Mouse (Mus musculus) liver, embryonic 12.5 days (tissue): ENCODE results near the gene Asprv1. TPM values are rescaled to one million over a fixed set of nuclear protein-coding genes. Genes with fewer than 3 reads are reported as not detected.

ENCODE experiments used
- ATAC-seq: fragments of 200-750 bp; cut with Nextera tagmentation; 2 replicates; pipeline ENCODE4 v1.8.0; 2017; ENCODE audit warnings: moderate number of reproducible peaks, mild to moderate bottlenecking, moderate library complexity
- H3K27ac ChIP-seq: fragments of 300-500 bp; sonication (generic); 2 replicates; pipeline ENCODE4 v1.5.1; 2016; ENCODE audit warnings: mild to moderate bottlenecking
- H3K27me3 ChIP-seq: fragments of 300-500 bp; sonication (generic); replicated peaks from 2 replicates; pipeline ENCODE4 v1.6.1; 2016; ENCODE audit warnings: mild to moderate bottlenecking, moderate library complexity
- H3K36me3 ChIP-seq: fragments of 300-500 bp; sonication (generic); 2 replicates; pipeline ENCODE4 v1.6.1; 2016; ENCODE audit warnings: mild to moderate bottlenecking, moderate library complexity
- H3K4me1 ChIP-seq: fragments of 300-500 bp; sonication (generic); 2 replicates; pipeline ENCODE4 v1.6.1; 2016
- H3K4me2 ChIP-seq: fragments of 300-500 bp; sonication (generic); 2 replicates; pipeline ENCODE4 v1.6.1; 2016; ENCODE audit warnings: mild to moderate bottlenecking, moderate library complexity
- H3K4me3 ChIP-seq: fragments of 300-500 bp; sonication (generic); 2 replicates; pipeline ENCODE4 v1.5.1; 2016; ENCODE audit warnings: mild to moderate bottlenecking, moderate library complexity
- H3K9ac ChIP-seq: fragments of 300-500 bp; sonication (generic); 2 replicates; pipeline ENCODE4 v1.6.1; 2016; ENCODE audit warnings: mild to moderate bottlenecking, moderate library complexity
- H3K9me3 ChIP-seq: fragments of 300-500 bp; sonication (generic); replicated peaks from 2 replicates; pipeline ENCODE4 v1.6.1; 2016; ENCODE audit warnings: mild to moderate bottlenecking, moderate library complexity
- WGBS: fragments of 180-500 bp; shearing (Covaris S2); methylation state at CpG from one replicate; pipeline ENCODE4 v1.1.7; 2016; ENCODE audit not compliant: insufficient replicate concordance; 5-methylcytosine and 5-hydroxymethylcytosine counted together
- polyA plus RNA-seq: library from polyadenylated mRNA; unstranded; fragments of >200 nt; fragmentation: Nextera tagmentation; extraction: Ambion mirVana; gene quantifications from 2 replicates; pipeline ENCODE4 v1.2.1, GENCODE M21; 2016

The Asprv1 gene
- polyA plus RNA-seq, result 0.13 TPM in 2 replicates

- ATAC-seq, result no peak
- H3K9me3 ChIP-seq, result no peaks in the 10 kb centered on the region
- no peak within 1 kb of the TSS for H3K4me2 ChIP-seq
- H3K27me3 ChIP-seq, result peaks cover 32% of the 10 kb centered on the region; the same call in 1 of the 2 replicates
- WGBS, result 58% methylated on average over 10 of the region's 10 CpGs
- H3K27ac ChIP-seq, result no peak within 1 kb of the TSS
- H3K4me3 ChIP-seq, result no peak within 1 kb of the TSS
- H3K9ac ChIP-seq, result no peak within 1 kb of the TSS
- peaks cover 11% of the 10 kb centered on the region for H3K4me1 ChIP-seq
- H3K36me3 ChIP-seq, result no peaks in the 10 kb centered on the region
Measured at GRCm38 (mm10) chr6:86627946-86628345, at the start of gene Asprv1. Asprv1 (plus strand) TSS chr6:86628164.

- Histone ChIP-seq H3K9me3 (no peaks in the 10 kb centered on the region), H3K27me3 (0 out of 2 replicates have a peak, but pooled peaks cover 4% of the 10 kb centered on the region), H3K4me2 (no peak overlapping the region), H3K36me3 (no peaks in the 10 kb centered on the region), H3K4me1 (peaks cover 16% of the 10 kb centered on the region), H3K27ac (no peak overlapping the region), H3K4me3 (no peak overlapping the region), H3K9ac (no peak overlapping the region)
- ATAC-seq, result no peak
- WGBS, result 77% methylated on average over 2 of the region's 2 CpGs
Measured at GRCm38 (mm10) chr6:86578396-86578795, 49.6 kb upstream of the Asprv1 start.

- no peak for ATAC-seq
- H3K36me3 ChIP-seq, result no peaks in the 10 kb centered on the region
- peaks cover 5% of the 10 kb centered on the region for H3K27me3 ChIP-seq
- no peak overlapping the region for H3K4me3 ChIP-seq
- H3K27ac ChIP-seq, result no peak overlapping the region
- no peak overlapping the region; the same call in 1 of the 2 replicates for H3K9ac ChIP-seq
- 48% methylated on average over 2 of the region's 2 CpGs for WGBS
- H3K4me1 ChIP-seq, result peaks cover 17% of the 10 kb centered on the region
- no peak overlapping the region for H3K4me2 ChIP-seq
- no peaks in the 10 kb centered on the region for H3K9me3 ChIP-seq
Measured at GRCm38 (mm10) chr6:86579066-86579784, 48.7 kb upstream of the Asprv1 start.

- no peak overlapping the region for H3K27ac ChIP-seq
- H3K9me3 ChIP-seq, result no peaks in the 10 kb centered on the region
- no peak overlapping the region for H3K9ac ChIP-seq
- H3K36me3 ChIP-seq, result no peaks in the 10 kb centered on the region
- no peak for ATAC-seq
- no peak overlapping the region for H3K4me2 ChIP-seq
- H3K27me3 ChIP-seq, result peaks cover 11% of the 10 kb centered on the region
- WGBS, result 77% methylated on average over 3 of the region's 3 CpGs
- peaks cover 24% of the 10 kb centered on the region for H3K4me1 ChIP-seq
- no peak overlapping the region for H3K4me3 ChIP-seq
Measured at GRCm38 (mm10) chr6:86579926-86580325, 48.0 kb upstream of the Asprv1 start.

- WGBS, result 79% methylated on average over 3 of the region's 3 CpGs
- Histone ChIP-seq H3K27ac (no peak overlapping the region), H3K4me2 (no peak overlapping the region), H3K36me3 (no peaks in the 10 kb centered on the region), H3K9ac (no peak overlapping the region), H3K4me1 (peaks cover 35% of the 10 kb centered on the region), H3K4me3 (no peak overlapping the region), H3K27me3 (peaks cover 12% of the 10 kb centered on the region), H3K9me3 (no peaks in the 10 kb centered on the region)
- no peak for ATAC-seq
Measured at GRCm38 (mm10) chr6:86583141-86583540, 44.8 kb upstream of the Asprv1 start.

- Histone ChIP-seq H3K9me3 (no peaks in the 10 kb centered on the region), H3K27me3 (peaks cover 12% of the 10 kb centered on the region), H3K4me1 (peaks cover 41% of the 10 kb centered on the region), H3K9ac (no peak overlapping the region), H3K36me3 (no peaks in the 10 kb centered on the region), H3K27ac (no peak overlapping the region), H3K4me2 (no peak overlapping the region), H3K4me3 (no peak overlapping the region)
- 59% methylated on average over 8 of the region's 8 CpGs for WGBS
- no peak for ATAC-seq
Measured at GRCm38 (mm10) chr6:86583601-86584215, 44.3 kb upstream of the Asprv1 start.

GRCm38 (mm10) chr6:86584296-86585015, 43.5 kb upstream of the Asprv1 start:
- peak overlapping the region; percentile 32 for H3K9ac ChIP-seq
- H3K27ac ChIP-seq, result peak overlapping the region; percentile 61
- H3K27me3 ChIP-seq, result peaks cover 12% of the 10 kb centered on the region
- H3K9me3 ChIP-seq, result no peaks in the 10 kb centered on the region
- H3K4me3 ChIP-seq, result peak overlapping the region; percentile 28
- H3K4me1 ChIP-seq, result peaks cover 39% of the 10 kb centered on the region
- H3K4me2 ChIP-seq, result peak overlapping the region; percentile 64
- no peak for ATAC-seq
- 40% methylated on average over 14 of the region's 14 CpGs for WGBS
- H3K36me3 ChIP-seq, result no peaks in the 10 kb centered on the region

- Histone ChIP-seq H3K4me2 (peak overlapping the region; percentile 64), H3K27me3 (peaks cover 12% of the 10 kb centered on the region), H3K9me3 (no peaks in the 10 kb centered on the region), H3K9ac (peak overlapping the region; percentile 32; the same call in 1 of the 2 replicates), H3K4me1 (peaks cover 33% of the 10 kb centered on the region), H3K27ac (peak overlapping the region; percentile 61), H3K4me3 (peak overlapping the region; percentile 28), H3K36me3 (no peaks in the 10 kb centered on the region)
- WGBS, result 10% methylated on average over 16 of the region's 16 CpGs
- peak; percentile 35; the same call in 1 of the 2 replicates for ATAC-seq
Measured at GRCm38 (mm10) chr6:86585070-86585600, 42.8 kb upstream of the Asprv1 start.

- no peak overlapping the region for H3K4me3 ChIP-seq
- no peaks in the 10 kb centered on the region for H3K9me3 ChIP-seq
- 54% methylated on average over 5 of the region's 5 CpGs for WGBS
- H3K27ac ChIP-seq, result no peak overlapping the region
- peaks cover 26% of the 10 kb centered on the region for H3K4me1 ChIP-seq
- ATAC-seq, result no peak
- no peak overlapping the region for H3K4me2 ChIP-seq
- H3K27me3 ChIP-seq, result peaks cover 12% of the 10 kb centered on the region
- H3K36me3 ChIP-seq, result no peaks in the 10 kb centered on the region
- H3K9ac ChIP-seq, result no peak overlapping the region
Measured at GRCm38 (mm10) chr6:86586070-86586469, 41.9 kb upstream of the Asprv1 start.

- no peak for ATAC-seq
- WGBS, result 27% methylated on average over 7 of the region's 7 CpGs
- Histone ChIP-seq H3K9ac (no peak overlapping the region), H3K9me3 (no peaks in the 10 kb centered on the region), H3K36me3 (no peaks in the 10 kb centered on the region), H3K27me3 (peaks cover 17% of the 10 kb centered on the region), H3K4me1 (peaks cover 26% of the 10 kb centered on the region), H3K27ac (no peak overlapping the region), H3K4me3 (no peak overlapping the region), H3K4me2 (no peak overlapping the region)
Measured at GRCm38 (mm10) chr6:86588429-86588828, 39.5 kb upstream of the Asprv1 start.

- Histone ChIP-seq H3K36me3 (no peaks in the 10 kb centered on the region), H3K4me3 (no peak overlapping the region), H3K4me1 (peaks cover 24% of the 10 kb centered on the region), H3K9me3 (no peaks in the 10 kb centered on the region), H3K9ac (no peak overlapping the region), H3K27me3 (0 out of 2 replicates have a peak, but pooled peaks cover 15% of the 10 kb centered on the region), H3K27ac (no peak overlapping the region), H3K4me2 (no peak overlapping the region)
- ATAC-seq, result no peak
- WGBS, result 57% methylated on average over 10 of the region's 10 CpGs
Measured at GRCm38 (mm10) chr6:86593146-86593897, 34.6 kb upstream of the Asprv1 start.
